Mouse (Mus musculus) forebrain, postnatal 0 days (tissue): ENCODE results near the gene Tas1r3. TPM values are rescaled to one million over a fixed set of nuclear protein-coding genes. Genes with fewer than 3 reads are reported as not detected.
A peak's percentile ranks its signal among the peaks of the same experiment; 100 is the strongest.

ENCODE experiments used
- ATAC-seq: fragments of 200-750 bp; cut with Nextera tagmentation; 2 replicates; pipeline ENCODE4 v1.8.0; 2017; ENCODE audit warnings: mild to moderate bottlenecking, moderate library complexity
- DNase-seq: peaks from one replicate; pipeline ENCODE4 v3.0.0-alpha.2; 2015
- H3K27ac ChIP-seq: fragments of 300-500 bp; sonication (generic); 2 replicates; pipeline ENCODE4 v1.5.1; 2014; ENCODE audit warnings: low read depth, mild to moderate bottlenecking, antibody characterized with exemption, low read length, moderate library complexity, mixed read lengths
- H3K27me3 ChIP-seq: fragments of 300-500 bp; sonication (generic); 2 replicates; pipeline ENCODE4 v1.6.1; 2014; ENCODE audit warnings: mild to moderate bottlenecking, low read length, mixed read lengths; ENCODE audit not compliant: insufficient read depth
- H3K36me3 ChIP-seq: fragments of 300-500 bp; sonication (generic); 2 replicates; pipeline ENCODE4 v1.6.1; 2014; ENCODE audit warnings: mild to moderate bottlenecking, moderate library complexity; ENCODE audit not compliant: insufficient read depth
- H3K4me1 ChIP-seq: fragments of 300-500 bp; sonication (generic); 2 replicates; pipeline ENCODE4 v1.6.1; 2014; ENCODE audit warnings: antibody characterized with exemption; ENCODE audit not compliant: insufficient read depth
- H3K4me2 ChIP-seq: fragments of 300-500 bp; sonication (generic); 2 replicates; pipeline ENCODE4 v1.6.1; 2014; ENCODE audit warnings: low read depth, mild to moderate bottlenecking, moderate library complexity
- H3K4me3 ChIP-seq: fragments of 300-500 bp; sonication (generic); 2 replicates; pipeline ENCODE4 v1.5.1; 2014; ENCODE audit warnings: low read depth, low read length, mixed read lengths
- H3K9ac ChIP-seq: fragments of 300-500 bp; sonication (generic); 2 replicates; pipeline ENCODE4 v1.6.1; 2014; ENCODE audit warnings: mild to moderate bottlenecking
- H3K9me3 ChIP-seq: fragments of 300-500 bp; sonication (generic); 2 replicates; pipeline ENCODE4 v1.6.1; 2016; ENCODE audit warnings: low read length
- CTCF ChIP-seq: sonication (generic); IDR thresholded peaks from 2 replicates; pipeline ENCODE4 v1.5.1; 2016; ENCODE audit warnings: antibody characterized with exemption, control low read depth, low read depth
- WGBS: fragments of 180-500 bp; shearing (Covaris S2); extraction: QIAGEN DNeasy Blood & Tissue Kit; methylation state at CpG from one replicate; pipeline ENCODE4 v1.1.7; 2014; 5-methylcytosine and 5-hydroxymethylcytosine counted together
- polyA plus RNA-seq: library from polyadenylated mRNA; unstranded; fragments of >200 nt; fragmentation: Nextera tagmentation; extraction: Ambion mirVana; gene quantifications from 2 replicates; pipeline ENCODE4 v1.2.1, GENCODE M21; 2015
- total RNA-seq: library from RNA; depleted of rRNA; stranded (reverse); fragments of >200 nt; gene quantifications from 2 replicates; pipeline ENCODE4 v1.2.3, GENCODE M21; 2014

The Tas1r3 gene
- total and polyA plus RNA-seq, 2 experiments from 2014 or later = 0.22 to 0.67 TPM

GRCm38 (mm10) chr4:155831205-155831766 is 31.9 kb downstream of the Tas1r3 start, which contains the start of gene Aurkaip1:
Gene Aurkaip1 (plus strand): TSS chr4:155831272.
- peak within 1 kb of the TSS; percentile 86 for H3K27ac ChIP-seq
- peak within 1 kb of the TSS; percentile 69 for H3K9ac ChIP-seq
- peak within 1 kb of the TSS; percentile 81 for H3K4me2 ChIP-seq
- DNase-seq = peak; percentile 97
- peak within 1 kb of the TSS; percentile 71 for H3K4me3 ChIP-seq
- no peaks in the 10 kb centered on the region for H3K27me3 ChIP-seq
- TF ChIP-seq CTCF = peak; percentile 95
- ATAC-seq = peak; percentile 95
- H3K9me3 ChIP-seq = no peaks in the 10 kb centered on the region
- WGBS = under 1% methylated on average over 49 of the region's 49 CpGs
- peaks cover 16% of the 10 kb centered on the region for H3K36me3 ChIP-seq
- 0 out of 2 replicates have a peak, but pooled peaks cover 8% of the 10 kb centered on the region for H3K4me1 ChIP-seq

GRCm38 (mm10) chr4:155830596-155830995 is 32.6 kb downstream of the Tas1r3 start:
- no peaks in the 10 kb centered on the region for H3K27me3 ChIP-seq
- WGBS = 57% methylated on average over 8 of the region's 8 CpGs

GRCm38 (mm10) chr4:155829866-155830265 is 33.3 kb downstream of the Tas1r3 start:
- Histone ChIP-seq H3K36me3 (peaks cover 24% of the 10 kb centered on the region), H3K4me1 (0 out of 2 replicates have a peak, but pooled peaks cover 8% of the 10 kb centered on the region), H3K9me3 (no peaks in the 10 kb centered on the region), H3K27ac (no peak overlapping the region), H3K4me2 (no peak overlapping the region), H3K4me3 (no peak overlapping the region), H3K27me3 (no peaks in the 10 kb centered on the region), H3K9ac (no peak overlapping the region)
- DNase-seq = no peak
- ATAC-seq = no peak
- no peak for TF ChIP-seq CTCF
- 89% methylated on average over 4 of the region's 4 CpGs for WGBS

More at GRCm38 (mm10) chr4:155830596-155830995, 32.6 kb downstream of the Tas1r3 start:
- TF ChIP-seq CTCF = no peak
- H3K9ac ChIP-seq = no peak overlapping the region
- 0 out of 2 replicates have a peak, but pooled peaks cover 8% of the 10 kb centered on the region for H3K4me1 ChIP-seq
- H3K4me3 ChIP-seq = peak overlapping the region; percentile 71
- H3K9me3 ChIP-seq = no peaks in the 10 kb centered on the region
- peaks cover 19% of the 10 kb centered on the region for H3K36me3 ChIP-seq
- H3K27ac ChIP-seq = no peak overlapping the region
- DNase-seq (no peak), ATAC-seq (no peak)
- peak overlapping the region; percentile 81 for H3K4me2 ChIP-seq

- no peak for TF ChIP-seq CTCF
- H3K9me3 ChIP-seq = no peaks in the 10 kb centered on the region
- H3K4me2 ChIP-seq = no peak overlapping the region
- no peak for DNase-seq
- H3K36me3 ChIP-seq = peaks cover 76% of the 10 kb centered on the region
- no peaks in the 10 kb centered on the region for H3K4me1 ChIP-seq
- H3K4me3 ChIP-seq = no peak overlapping the region
- 94% methylated on average over 16 of the region's 16 CpGs for WGBS
- no peaks in the 10 kb centered on the region for H3K27me3 ChIP-seq
- H3K9ac ChIP-seq = no peak overlapping the region
- H3K27ac ChIP-seq = no peak overlapping the region
- ATAC-seq = no peak
Observed at GRCm38 (mm10) chr4:155823443-155823842, 39.7 kb downstream of the Tas1r3 start.

GRCm38 (mm10) chr4:155821025-155821424 is 42.1 kb downstream of the Tas1r3 start:
- Histone ChIP-seq H3K4me2 (no peak overlapping the region), H3K9me3 (no peaks in the 10 kb centered on the region), H3K4me1 (no peaks in the 10 kb centered on the region), H3K27me3 (no peaks in the 10 kb centered on the region), H3K9ac (no peak overlapping the region), H3K27ac (no peak overlapping the region), H3K36me3 (peaks cover 90% of the 10 kb centered on the region), H3K4me3 (no peak overlapping the region)
- DNase-seq (peak; percentile 17), ATAC-seq (no peak)
- WGBS = 80% methylated on average over 7 of the region's 7 CpGs
- peak; percentile 28; the same call in 1 of the 2 replicates for TF ChIP-seq CTCF

GRCm38 (mm10) chr4:155817533-155817932 is 45.6 kb downstream of the Tas1r3 start:
- TF ChIP-seq CTCF = no peak
- no peak for ATAC-seq
- Histone ChIP-seq H3K9ac (no peak overlapping the region), H3K36me3 (peaks cover 69% of the 10 kb centered on the region), H3K27ac (no peak overlapping the region), H3K4me1 (peaks cover 9% of the 10 kb centered on the region; the same call in 1 of the 2 replicates), H3K4me2 (no peak overlapping the region), H3K4me3 (no peak overlapping the region), H3K9me3 (no peaks in the 10 kb centered on the region), H3K27me3 (no peaks in the 10 kb centered on the region)
- WGBS = 67% methylated on average over 4 of the region's 4 CpGs
- no peak for DNase-seq

- Histone ChIP-seq H3K4me1 (peaks cover 9% of the 10 kb centered on the region; the same call in 1 of the 2 replicates), H3K4me3 (peak overlapping the region; percentile 99), H3K36me3 (peaks cover 54% of the 10 kb centered on the region), H3K27ac (peak overlapping the region; percentile 90), H3K9ac (peak overlapping the region; percentile 99), H3K9me3 (no peaks in the 10 kb centered on the region), H3K27me3 (no peaks in the 10 kb centered on the region), H3K4me2 (peak overlapping the region; percentile 73)
- peak; percentile 55 for DNase-seq
- 2% methylated on average over 46 of the region's 49 CpGs for WGBS
- TF ChIP-seq CTCF = no peak
- peak; percentile 25 for ATAC-seq
Observed at GRCm38 (mm10) chr4:155812665-155813181, 50.4 kb downstream of the Tas1r3 start.
